Mouse (Mus musculus): ENCODE results near the gene Cabin1. TPM values are rescaled to one million over a fixed set of nuclear protein-coding genes. Genes with fewer than 3 reads are reported as not detected.

Gene Cabin1
- polyA plus RNA-seq, 1 experiment from 2014 or later: 36.6 TPM

DNA sequence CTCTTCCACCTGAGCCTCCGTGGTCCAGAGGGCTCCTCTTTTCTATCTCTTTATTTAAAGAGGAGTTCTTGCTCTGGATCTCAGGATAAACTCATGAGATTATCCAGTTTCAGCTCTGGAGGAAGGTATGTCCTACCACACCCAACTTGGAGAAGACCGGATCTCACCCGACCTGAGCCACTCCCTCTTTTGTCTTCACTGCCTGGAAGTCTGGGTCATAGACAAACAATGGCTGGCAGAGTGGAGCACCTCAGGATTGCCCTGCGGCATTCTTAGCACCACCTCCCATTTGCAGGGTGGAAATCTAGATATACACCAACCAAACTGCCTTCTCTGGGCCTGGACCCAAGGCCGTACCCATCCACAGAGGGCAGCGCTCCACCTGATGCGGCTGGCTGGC, 115.1 kb downstream of the Cabin1 start:
- Histone ChIP-seq H3K4me1 (peaks cover 8% of the 10 kb centered on the region), H3K9me3 (no peaks in the 10 kb centered on the region), H3K36me3 (replicated peaks) (peaks cover 89% of the 10 kb centered on the region), H3K4me3 (no peak overlapping the region), H3K27me3 (ENCODE audit: poor library complexity, severe bottlenecking) (no peaks in the 10 kb centered on the region), H3K27ac (no peak overlapping the region)
- 92% methylated on average over 7 of the region's 7 CpGs for WGBS
- no peak for DNase-seq (ENCODE audit: extremely low spot score, low spot score)

DNA sequence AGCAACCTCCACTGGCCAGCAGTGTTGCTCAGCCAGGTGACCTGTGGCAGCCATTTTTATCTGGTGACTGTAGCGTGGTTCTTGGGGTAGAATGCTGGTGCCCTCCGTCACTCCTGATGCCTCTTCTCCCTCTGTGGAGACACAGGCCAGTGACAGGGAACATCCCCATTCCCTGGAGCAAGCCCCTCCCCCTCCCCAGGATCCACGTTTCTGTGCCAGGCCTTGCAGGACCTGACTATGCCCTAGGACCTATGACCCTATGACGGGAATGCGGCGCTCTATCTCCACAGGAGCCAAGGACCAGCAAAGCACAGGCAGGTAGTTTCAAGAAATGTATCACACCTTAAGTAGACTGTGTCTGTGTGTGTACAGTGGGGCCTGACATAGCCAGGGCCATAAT, 116.0 kb downstream of the Cabin1 start:
- Histone ChIP-seq H3K4me1 (peaks cover 17% of the 10 kb centered on the region), H3K36me3 (replicated peaks) (peaks cover 80% of the 10 kb centered on the region), H3K27ac (no peak overlapping the region), H3K4me3 (no peak overlapping the region), H3K9me3 (no peaks in the 10 kb centered on the region), H3K27me3 (ENCODE audit: poor library complexity, severe bottlenecking) (no peaks in the 10 kb centered on the region)
- no peak for DNase-seq (ENCODE audit: extremely low spot score, low spot score)
- 91% methylated on average over 6 of the region's 6 CpGs for whole genome bisulfite sequencing

- H3K36me3 ChIP-seq (replicated peaks): peaks cover 72% of the 10 kb centered on the region
- DNase-seq (ENCODE audit: extremely low spot score, low spot score): no peak
- H3K27me3 ChIP-seq (ENCODE audit: poor library complexity, severe bottlenecking): no peaks in the 10 kb centered on the region
- 94% methylated on average over 3 of the region's 3 CpGs for WGBS
- H3K4me1 ChIP-seq: peaks cover 24% of the 10 kb centered on the region
- H3K27ac ChIP-seq: no peak overlapping the region
- no peak overlapping the region for H3K4me3 ChIP-seq
- H3K9me3 ChIP-seq: no peaks in the 10 kb centered on the region
Measured at GRCm38 (mm10) chr10:75647362-75647761, 116.8 kb downstream of the Cabin1 start.

GRCm38 (mm10) chr10:75646406-75646805, 117.7 kb downstream of the Cabin1 start:
- Histone ChIP-seq H3K27ac (no peak overlapping the region), H3K27me3 (ENCODE audit: poor library complexity, severe bottlenecking) (no peaks in the 10 kb centered on the region), H3K9me3 (no peaks in the 10 kb centered on the region), H3K4me1 (peaks cover 25% of the 10 kb centered on the region), H3K36me3 (replicated peaks) (peaks cover 63% of the 10 kb centered on the region), H3K4me3 (no peak overlapping the region)
- WGBS: 93% methylated on average over 6 of the region's 6 CpGs
- no peak for DNase-seq (ENCODE audit: extremely low spot score, low spot score)

GRCm38 (mm10) chr10:75645616-75646015, 118.5 kb downstream of the Cabin1 start:
- no peak for DNase-seq (ENCODE audit: extremely low spot score, low spot score)
- Histone ChIP-seq H3K27ac (no peak overlapping the region), H3K4me3 (no peak overlapping the region), H3K4me1 (peaks cover 25% of the 10 kb centered on the region), H3K9me3 (no peaks in the 10 kb centered on the region), H3K36me3 (replicated peaks) (peaks cover 55% of the 10 kb centered on the region), H3K27me3 (ENCODE audit: poor library complexity, severe bottlenecking) (no peaks in the 10 kb centered on the region)
- 93% methylated on average over 8 of the region's 8 CpGs for WGBS

- no peaks in the 10 kb centered on the region for H3K9me3 ChIP-seq
- peak within 1 kb of the TSS; percentile 38 for H3K4me3 ChIP-seq
- WGBS: 2% methylated on average over 11 of the region's 11 CpGs
- DNase-seq (ENCODE audit: extremely low spot score, low spot score): peak; percentile 60
- no peaks in the 10 kb centered on the region for H3K27me3 ChIP-seq (ENCODE audit: poor library complexity, severe bottlenecking)
- peaks cover 25% of the 10 kb centered on the region for H3K4me1 ChIP-seq
- H3K36me3 ChIP-seq (replicated peaks): peaks cover 37% of the 10 kb centered on the region
- H3K27ac ChIP-seq: peak within 1 kb of the TSS; percentile 60
Measured at GRCm38 (mm10) chr10:75643741-75644343, 120.3 kb downstream of the Cabin1 start, which contains the start of gene Susd2. Susd2 (minus strand) TSS chr10:75644008.

- peak overlapping the region; percentile 60 for H3K27ac ChIP-seq
- 86% methylated on average over 2 of the region's 2 CpGs for WGBS
Measured at GRCm38 (mm10) chr10:75642891-75643290, 121.2 kb downstream of the Cabin1 start.

GRCm38 (mm10) chr10:75642436-75642835, 121.7 kb downstream of the Cabin1 start:
- WGBS: 81% methylated on average over 9 of the region's 9 CpGs
- H3K27ac ChIP-seq: 0 out of 2 replicates have a peak overlapping the region, but pooled peaks have one; percentile 60
- peaks cover 25% of the 10 kb centered on the region for H3K4me1 ChIP-seq
- H3K36me3 ChIP-seq (replicated peaks): peaks cover 23% of the 10 kb centered on the region
- no peaks in the 10 kb centered on the region for H3K9me3 ChIP-seq
- H3K4me3 ChIP-seq: no peak overlapping the region
- no peaks in the 10 kb centered on the region for H3K27me3 ChIP-seq (ENCODE audit: poor library complexity, severe bottlenecking)
- DNase-seq (ENCODE audit: extremely low spot score, low spot score): no peak

More at GRCm38 (mm10) chr10:75642891-75643290, 121.2 kb downstream of the Cabin1 start:
- Histone ChIP-seq H3K4me3 (no peak overlapping the region), H3K36me3 (replicated peaks) (peaks cover 28% of the 10 kb centered on the region), H3K27me3 (ENCODE audit: poor library complexity, severe bottlenecking) (no peaks in the 10 kb centered on the region), H3K4me1 (peaks cover 25% of the 10 kb centered on the region), H3K9me3 (no peaks in the 10 kb centered on the region)
- no peak for DNase-seq (ENCODE audit: extremely low spot score, low spot score)

DNA sequence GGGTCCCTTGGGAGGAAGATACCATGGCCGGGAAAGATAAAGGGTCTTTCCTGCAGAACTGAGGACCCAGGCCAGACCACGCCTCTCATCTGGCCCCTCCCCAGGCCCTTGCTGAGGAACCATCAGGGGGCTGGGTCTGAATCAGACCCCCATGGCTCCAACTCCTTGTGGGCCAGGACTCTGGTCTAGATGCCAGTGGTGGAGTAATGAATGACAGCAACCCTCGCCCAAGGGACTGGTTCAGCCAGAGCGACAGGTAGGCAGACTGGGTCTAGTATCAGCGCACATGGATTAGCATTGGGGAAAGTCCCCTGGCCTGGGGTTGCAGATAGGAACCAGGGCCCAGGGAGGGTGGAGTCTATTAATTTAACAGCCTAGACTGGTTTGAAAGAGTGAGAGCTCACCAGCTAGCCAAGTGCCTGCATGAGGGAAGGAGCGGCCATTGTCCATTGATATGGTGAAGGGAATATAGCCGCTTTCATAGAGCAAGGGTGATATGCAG, 122.4 kb downstream of the Cabin1 start:
- peaks cover 25% of the 10 kb centered on the region for H3K4me1 ChIP-seq
- H3K9me3 ChIP-seq: no peaks in the 10 kb centered on the region
- 91% methylated on average over 7 of the region's 7 CpGs for WGBS
- peaks cover 16% of the 10 kb centered on the region for H3K36me3 ChIP-seq (replicated peaks)
- no peaks in the 10 kb centered on the region for H3K27me3 ChIP-seq (ENCODE audit: poor library complexity, severe bottlenecking)
- no peak overlapping the region for H3K4me3 ChIP-seq
- no peak overlapping the region for H3K27ac ChIP-seq
- no peak for DNase-seq (ENCODE audit: extremely low spot score, low spot score)

DNA sequence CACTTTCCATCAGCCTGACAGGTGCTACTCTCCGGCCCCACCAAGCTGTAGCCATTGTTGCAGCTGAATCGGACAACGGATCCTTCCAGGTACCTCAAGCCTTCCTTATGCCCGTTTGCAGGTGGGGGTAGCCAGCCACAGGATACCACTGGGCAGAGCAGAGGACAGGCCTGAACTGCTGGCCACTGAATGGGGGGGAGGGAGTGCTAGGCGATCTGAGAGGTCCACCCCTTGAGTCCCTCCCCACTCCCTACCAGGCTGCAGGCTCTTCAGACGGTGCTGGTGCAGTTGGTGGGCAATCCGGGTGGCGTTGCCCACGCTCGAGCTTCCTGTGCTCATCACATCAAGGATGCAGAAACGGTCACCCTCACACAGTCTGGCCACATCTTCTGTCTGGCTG, 126.4 kb downstream of the Cabin1 start:
- no peaks in the 10 kb centered on the region for H3K27me3 ChIP-seq (ENCODE audit: poor library complexity, severe bottlenecking)
- 91% methylated on average over 11 of the region's 11 CpGs for WGBS
- DNase-seq (ENCODE audit: extremely low spot score, low spot score): no peak

DNA sequence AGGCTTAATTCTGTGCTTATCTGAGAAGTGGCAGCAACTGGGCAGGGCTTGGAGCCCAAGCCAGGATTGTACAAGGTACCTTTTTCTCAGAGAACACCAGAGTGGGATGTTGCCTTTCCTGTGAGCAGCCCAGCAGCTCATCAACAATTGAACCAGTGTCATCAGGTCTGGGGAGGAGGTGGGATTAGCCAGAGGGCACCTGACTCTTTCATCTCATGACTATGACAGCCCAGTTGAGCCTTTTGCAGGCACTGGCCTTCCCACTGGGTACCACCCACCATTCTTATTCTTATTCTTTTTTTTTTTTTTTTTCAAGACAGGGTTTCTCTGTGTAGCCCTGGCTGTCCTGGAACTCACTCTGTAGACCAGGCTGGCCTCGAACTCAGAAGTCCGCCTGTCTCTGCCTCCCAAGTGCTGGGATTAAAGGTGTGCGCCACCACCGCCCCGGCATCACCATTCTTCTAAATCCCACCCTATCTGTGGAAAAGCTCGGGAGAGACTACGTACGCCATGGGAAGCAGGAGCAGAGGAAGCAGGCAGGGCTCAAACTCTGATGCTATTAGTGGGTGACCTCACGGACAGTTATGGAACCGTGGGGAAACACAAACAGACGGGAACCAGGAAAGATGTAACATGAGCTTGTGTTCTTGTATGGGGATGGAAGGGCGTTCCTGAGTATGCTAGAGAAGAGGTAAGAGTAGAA, 127.9 kb downstream of the Cabin1 start:
- H3K4me1 ChIP-seq: peaks cover 18% of the 10 kb centered on the region; the same call in 1 of the 2 replicates
- H3K4me3 ChIP-seq: no peak overlapping the region
- H3K36me3 ChIP-seq (replicated peaks): no peaks in the 10 kb centered on the region
- 89% methylated on average over 12 of the region's 12 CpGs for WGBS
- no peak for DNase-seq (ENCODE audit: extremely low spot score, low spot score)
- H3K27me3 ChIP-seq (ENCODE audit: poor library complexity, severe bottlenecking): no peaks in the 10 kb centered on the region
- no peaks in the 10 kb centered on the region for H3K9me3 ChIP-seq
- no peak overlapping the region for H3K27ac ChIP-seq

More for the DNA sequence above, 126.4 kb downstream of the Cabin1 start:
- no peak overlapping the region for H3K27ac ChIP-seq
- H3K4me3 ChIP-seq: no peak overlapping the region
- no peaks in the 10 kb centered on the region for H3K36me3 ChIP-seq (replicated peaks)
- H3K4me1 ChIP-seq: peaks cover 12% of the 10 kb centered on the region
- no peaks in the 10 kb centered on the region for H3K9me3 ChIP-seq

GRCm38 (mm10) chr10:75635693-75636055, 128.5 kb downstream of the Cabin1 start:
- peaks cover 18% of the 10 kb centered on the region; the same call in 1 of the 2 replicates for H3K4me1 ChIP-seq
- H3K4me3 ChIP-seq: no peak overlapping the region
- 5% methylated on average over 9 of the region's 9 CpGs for WGBS
- no peak overlapping the region for H3K27ac ChIP-seq
- no peaks in the 10 kb centered on the region for H3K9me3 ChIP-seq
- peak; percentile 87 for DNase-seq (ENCODE audit: extremely low spot score, low spot score)
- no peaks in the 10 kb centered on the region for H3K27me3 ChIP-seq (ENCODE audit: poor library complexity, severe bottlenecking)
- H3K36me3 ChIP-seq (replicated peaks): no peaks in the 10 kb centered on the region

DNA sequence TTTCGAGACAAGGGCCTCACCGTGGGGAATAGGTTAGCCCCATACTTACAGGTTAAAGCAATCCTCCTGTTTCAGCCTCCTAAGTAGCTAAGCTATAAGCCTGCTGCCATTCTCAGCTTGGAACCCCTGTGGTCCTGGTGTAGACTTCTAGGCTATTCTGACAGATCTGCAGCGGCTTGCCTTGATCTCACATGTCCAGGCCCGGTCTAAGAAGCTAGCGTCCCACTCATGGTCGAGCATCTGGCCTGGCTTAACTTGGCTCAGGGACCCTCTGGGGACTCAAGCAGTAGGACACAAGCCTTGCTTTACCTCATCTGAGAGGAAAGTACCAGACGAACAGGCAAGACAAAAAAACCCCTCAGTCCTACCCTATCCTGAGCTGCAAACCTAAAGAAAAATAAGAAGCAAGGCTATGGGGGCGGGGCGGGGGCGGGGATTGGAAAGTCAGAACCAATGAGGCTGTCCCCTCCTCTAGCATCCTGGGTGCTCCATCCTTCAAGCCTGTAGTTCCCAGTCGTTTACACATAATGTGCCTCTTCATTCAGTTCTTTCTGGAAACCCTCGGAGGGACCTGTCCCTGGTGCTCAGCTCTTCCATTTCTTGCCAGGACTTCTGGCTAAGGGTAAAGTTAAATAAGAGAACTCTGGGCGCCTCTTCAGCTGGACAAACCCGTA, 129.0 kb downstream of the Cabin1 start:
- no peak overlapping the region for H3K27ac ChIP-seq
- no peak overlapping the region for H3K4me3 ChIP-seq
- H3K4me1 ChIP-seq: peaks cover 18% of the 10 kb centered on the region; the same call in 1 of the 2 replicates
- 68% methylated on average over 14 of the region's 14 CpGs for WGBS
- H3K36me3 ChIP-seq (replicated peaks): no peaks in the 10 kb centered on the region
- no peak for DNase-seq (ENCODE audit: extremely low spot score, low spot score)
- no peaks in the 10 kb centered on the region for H3K9me3 ChIP-seq
- H3K27me3 ChIP-seq (ENCODE audit: poor library complexity, severe bottlenecking): no peaks in the 10 kb centered on the region
